Mouse (Mus musculus) adrenal gland (tissue): ENCODE measurements around the gene Galr3.
"Not testable (repeated sequence)": the region's sequence is repeated elsewhere in the genome, so short reads cannot be mapped to it uniquely, and the experiment has no call there.

ENCODE experiments used
- intact Hi-C: fragments of 180-260 bp; cut with DNase I; formaldehyde crosslinking; loops from one replicate; pipeline ENCODE4 v1.15.1; 2025
- long read RNA-seq, 2 experiments: library from polyadenylated mRNA; unstranded; transcript quantifications; one replicate each; pipeline ENCODE4 v2.0.0; 2020; ENCODE audit warnings: borderline replicate concordance in 1 of 2; ENCODE audit not compliant: insufficient replicate concordance in 1 of 2

Gene Galr3
- long read RNA-seq, experiment 1: 0 reads
- long read RNA-seq, experiment 2: 0 reads

GRCm38 (mm10) chr15:79041585-79041984, at the start of gene Galr3:
Gene Galr3, plus strand, starts transcription at chr15:79041885.
- intact Hi-C loops: no loop called here

GRCm38 (mm10) chr15:78992235-78992634, 49.5 kb upstream of the Galr3 start:
- intact Hi-C loops: loop anchor here (5.0 kb wide), 1 partner anchor 35 kb away; the partner anchor contains the start of gene H1f0

DNA sequence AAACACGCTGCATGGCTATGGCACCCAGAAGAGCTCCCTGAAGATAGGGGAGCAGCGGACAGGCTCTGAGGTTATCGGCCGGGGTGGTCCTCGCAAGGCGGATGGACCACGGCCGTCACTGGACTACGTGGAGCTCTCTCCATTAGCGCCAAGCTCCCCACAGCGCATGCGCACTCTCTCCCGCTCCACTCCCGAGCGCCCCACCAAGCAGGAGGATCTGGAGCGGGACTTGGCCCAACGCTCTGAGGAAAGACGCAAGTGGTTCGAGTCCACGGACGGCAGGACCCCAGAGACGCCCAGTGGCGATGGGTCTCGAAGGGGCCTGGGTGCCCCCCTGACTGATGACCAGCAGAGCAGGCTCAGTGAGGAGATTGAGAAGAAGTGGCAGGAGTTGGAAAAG, 48.8 kb upstream of the Galr3 start:
- intact Hi-C loops: loop anchor here (5.0 kb wide), 1 partner anchor 34 kb away; the partner anchor contains the start of gene H1f0

DNA sequence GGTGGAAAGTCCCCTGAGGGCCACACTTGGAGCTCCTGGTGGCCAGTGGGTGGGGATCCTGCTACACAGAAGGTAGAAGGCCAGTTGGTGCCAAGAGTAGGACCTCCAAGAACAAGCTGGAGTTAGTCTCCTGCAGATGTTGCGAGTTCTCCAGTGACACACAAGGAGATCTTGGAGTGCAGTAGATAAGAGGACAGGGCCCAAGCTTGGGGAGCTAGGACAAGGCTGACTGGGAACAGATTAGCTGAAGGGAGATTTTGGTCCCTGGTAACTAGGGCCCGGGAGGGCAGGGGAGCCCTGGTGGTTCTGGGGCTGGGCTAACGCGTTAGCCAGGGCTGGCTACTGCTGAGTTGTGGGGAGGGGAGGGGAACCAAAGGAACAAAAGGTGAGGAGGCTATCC, 45.8 kb upstream of the Galr3 start:
- intact Hi-C loops: no loop called here

GRCm38 (mm10) chr15:78996663-78997062, 45.0 kb upstream of the Galr3 start:
- intact Hi-C loops: no loop called here

- intact Hi-C loops: no loop called here
Measured at GRCm38 (mm10) chr15:78998348-78998747, 43.3 kb upstream of the Galr3 start.

GRCm38 (mm10) chr15:78999586-78999985, 42.1 kb upstream of the Galr3 start:
- intact Hi-C loops: no loop called here

- intact Hi-C loops: no loop called here
Measured at GRCm38 (mm10) chr15:79000357-79000791, 41.3 kb upstream of the Galr3 start.

DNA sequence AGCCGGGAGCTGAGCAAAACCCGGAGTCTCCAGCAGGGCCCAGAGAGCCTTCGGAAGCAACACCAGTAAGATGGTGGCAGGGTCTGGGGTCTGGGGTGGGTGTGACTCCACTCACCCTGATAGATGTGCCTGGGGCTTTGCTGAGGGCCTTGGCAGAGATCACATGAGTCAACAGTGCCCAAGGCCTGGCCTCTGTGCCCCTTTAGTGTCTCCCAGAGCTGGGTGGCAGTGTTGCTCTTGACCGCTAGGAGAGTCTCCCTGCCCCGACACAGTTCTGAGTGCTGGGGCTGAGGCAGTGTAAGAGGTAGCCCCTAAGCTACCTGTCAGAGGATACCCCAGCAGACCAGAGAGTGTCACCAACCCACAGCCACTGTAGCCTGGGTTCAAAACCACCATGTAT, 40.1 kb upstream of the Galr3 start:
- intact Hi-C loops: no loop called here

GRCm38 (mm10) chr15:79002036-79002435, 39.6 kb upstream of the Galr3 start:
- intact Hi-C loops: no loop called here

DNA sequence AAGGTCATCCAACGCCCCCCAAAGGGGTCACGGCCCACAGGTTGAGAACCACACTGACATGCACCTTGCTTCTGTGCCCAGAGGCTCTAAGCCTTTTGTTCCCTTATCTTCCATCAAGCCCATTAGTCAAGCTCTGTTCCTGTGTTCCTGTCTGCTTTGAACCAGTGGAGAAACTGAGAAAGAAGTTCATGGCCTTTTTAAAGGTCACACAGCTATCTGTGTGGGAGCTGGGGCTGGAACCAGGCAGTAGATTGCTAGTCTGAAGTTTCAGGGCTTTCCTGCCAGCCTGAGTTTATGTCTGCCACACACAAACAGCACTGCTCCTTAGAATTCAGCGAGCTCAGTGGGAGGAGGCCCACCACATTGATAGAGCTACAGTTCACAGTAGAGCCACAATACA, 38.6 kb upstream of the Galr3 start:
- intact Hi-C loops: no loop called here

GRCm38 (mm10) chr15:79005581-79005980, 36.1 kb upstream of the Galr3 start:
- intact Hi-C loops: no loop called here

DNA sequence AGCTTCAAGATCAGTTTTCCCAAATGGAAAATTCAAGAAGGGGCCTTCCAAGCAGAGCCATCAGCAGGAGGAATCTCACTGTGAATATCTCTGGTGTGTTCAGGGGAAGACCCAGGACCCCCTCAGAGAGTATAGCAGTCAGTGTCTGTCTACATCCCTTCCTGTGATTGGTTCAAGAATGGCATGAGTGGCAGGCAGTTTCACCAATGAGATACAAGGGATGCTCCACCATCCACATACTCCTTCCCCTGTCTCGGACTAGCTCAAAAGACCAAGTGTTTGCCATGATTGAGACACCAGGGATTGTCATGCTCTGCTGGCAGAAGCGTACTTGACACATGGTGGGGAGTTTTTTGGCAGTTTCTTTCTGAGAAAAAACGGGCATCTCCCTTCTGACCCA, 35.0 kb upstream of the Galr3 start:
- intact Hi-C loops: no loop called here

GRCm38 (mm10) chr15:79007059-79007458, 34.6 kb upstream of the Galr3 start:
- intact Hi-C loops: no loop called here

GRCm38 (mm10) chr15:79007836-79008235, 33.8 kb upstream of the Galr3 start:
- intact Hi-C loops: not testable (repeated sequence)

DNA sequence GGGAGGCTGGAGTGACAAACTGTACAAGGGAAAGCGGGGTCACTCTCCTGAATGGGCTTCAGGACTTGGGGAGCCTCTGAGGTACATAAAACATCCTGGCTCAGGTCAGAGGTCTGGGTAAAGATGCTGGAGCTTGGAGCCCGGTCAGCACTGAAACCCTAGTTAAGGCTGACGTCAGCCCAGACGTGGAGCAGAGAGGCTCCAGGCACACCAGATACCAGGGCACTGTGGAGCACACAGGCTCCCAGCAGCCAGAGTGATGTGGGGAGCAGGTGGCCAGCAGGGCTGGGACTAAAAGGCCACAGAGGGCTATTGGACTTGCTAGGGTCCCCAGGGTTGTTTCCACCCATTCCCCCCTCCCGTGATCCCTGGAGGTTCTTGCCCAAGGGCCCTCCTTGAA, 32.0 kb upstream of the Galr3 start:
- intact Hi-C loops: no loop called here

DNA sequence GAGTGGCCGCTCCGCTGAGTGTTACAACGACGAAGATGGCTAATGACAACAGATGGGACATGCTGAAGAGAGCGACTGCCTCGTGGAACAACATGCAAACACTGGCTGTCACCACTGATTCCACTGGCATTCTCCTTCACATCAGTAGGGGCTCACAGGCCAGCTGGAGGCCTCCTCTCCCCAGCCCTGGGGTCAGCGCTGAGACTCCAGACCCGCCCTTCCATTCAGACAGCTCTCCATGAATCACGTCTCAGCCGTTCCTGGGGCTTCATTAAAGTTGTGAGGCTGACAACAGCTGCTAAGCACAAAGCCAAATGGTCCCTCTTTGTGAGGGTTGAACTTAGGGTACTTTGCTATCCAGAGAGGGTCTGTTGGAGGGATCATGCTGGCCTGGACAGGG, 30.1 kb upstream of the Galr3 start:
- intact Hi-C loops: no loop called here

GRCm38 (mm10) chr15:79013382-79013781, 28.3 kb upstream of the Galr3 start:
- intact Hi-C loops: no loop called here

- intact Hi-C loops: no loop called here
Measured at GRCm38 (mm10) chr15:79018191-79018590, 23.5 kb upstream of the Galr3 start.

GRCm38 (mm10) chr15:79018886-79019285, 22.8 kb upstream of the Galr3 start:
- intact Hi-C loops: no loop called here

- intact Hi-C loops: no loop called here
Measured at GRCm38 (mm10) chr15:79022671-79023230, 18.9 kb upstream of the Galr3 start.

- intact Hi-C loops: no loop called here
Measured at GRCm38 (mm10) chr15:79023366-79023765, 18.3 kb upstream of the Galr3 start.

- intact Hi-C loops: loop anchor here (5.0 kb wide), 1 partner anchor 33 kb away; no protein-coding TSS in a partner anchor
Measured at GRCm38 (mm10) chr15:79025687-79026308, 15.9 kb upstream of the Galr3 start.
